Mouse (Mus musculus): ENCODE data around the gene Taok3. TPM values are rescaled to one million over a fixed set of nuclear protein-coding genes. Genes with fewer than 3 reads are reported as not detected.
A peak's percentile ranks its signal among the peaks of the same experiment; 100 is the strongest.

Gene Taok3
- total RNA-seq, 4 experiments from 2014 or later: 36.8 to 59.1 (median 47.9) TPM

DNA sequence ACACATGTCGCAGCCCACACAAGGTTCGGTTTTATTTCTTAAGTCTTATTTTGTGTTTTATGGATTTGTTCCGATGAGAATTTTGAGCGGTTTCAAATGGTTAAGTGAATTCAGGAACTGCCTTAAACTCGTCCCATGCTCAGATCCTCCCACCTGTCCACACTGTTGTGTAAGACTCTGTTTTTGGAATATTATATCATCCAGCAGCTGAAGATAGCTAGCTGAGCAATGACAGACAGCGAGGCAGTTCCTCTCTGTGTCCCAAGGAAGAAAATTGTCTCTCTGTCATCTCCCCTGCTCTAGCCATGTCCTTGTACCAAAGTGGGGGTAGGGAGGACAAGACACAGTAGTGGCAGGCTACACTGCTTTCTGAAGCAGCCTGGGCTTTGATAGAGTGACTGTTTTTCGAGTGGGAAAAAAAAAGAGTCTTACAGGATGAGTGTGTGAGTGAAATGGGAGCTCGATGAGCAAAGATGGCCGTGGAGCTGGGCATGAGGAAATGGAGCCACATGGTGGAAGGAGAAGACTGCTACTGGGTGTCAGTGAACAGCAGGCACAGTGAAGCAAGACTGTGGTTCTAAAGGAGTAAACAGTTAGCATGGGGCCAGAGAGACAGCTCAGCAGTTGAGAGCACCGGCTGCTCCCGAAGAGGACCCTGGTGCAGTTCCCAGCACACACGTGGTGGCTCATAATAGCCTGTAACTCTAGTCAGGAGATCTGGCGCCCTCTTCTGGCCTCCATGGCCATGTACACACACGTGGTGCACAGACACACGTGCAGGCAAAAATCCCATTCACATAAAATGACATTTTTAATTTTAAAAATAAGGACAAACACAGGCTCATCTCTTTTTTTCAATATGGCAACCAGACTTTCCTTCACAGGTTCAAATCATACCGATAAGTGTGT lies 27.5 kb downstream of the Taok3 start:
- no peak for DNase-seq

DNA sequence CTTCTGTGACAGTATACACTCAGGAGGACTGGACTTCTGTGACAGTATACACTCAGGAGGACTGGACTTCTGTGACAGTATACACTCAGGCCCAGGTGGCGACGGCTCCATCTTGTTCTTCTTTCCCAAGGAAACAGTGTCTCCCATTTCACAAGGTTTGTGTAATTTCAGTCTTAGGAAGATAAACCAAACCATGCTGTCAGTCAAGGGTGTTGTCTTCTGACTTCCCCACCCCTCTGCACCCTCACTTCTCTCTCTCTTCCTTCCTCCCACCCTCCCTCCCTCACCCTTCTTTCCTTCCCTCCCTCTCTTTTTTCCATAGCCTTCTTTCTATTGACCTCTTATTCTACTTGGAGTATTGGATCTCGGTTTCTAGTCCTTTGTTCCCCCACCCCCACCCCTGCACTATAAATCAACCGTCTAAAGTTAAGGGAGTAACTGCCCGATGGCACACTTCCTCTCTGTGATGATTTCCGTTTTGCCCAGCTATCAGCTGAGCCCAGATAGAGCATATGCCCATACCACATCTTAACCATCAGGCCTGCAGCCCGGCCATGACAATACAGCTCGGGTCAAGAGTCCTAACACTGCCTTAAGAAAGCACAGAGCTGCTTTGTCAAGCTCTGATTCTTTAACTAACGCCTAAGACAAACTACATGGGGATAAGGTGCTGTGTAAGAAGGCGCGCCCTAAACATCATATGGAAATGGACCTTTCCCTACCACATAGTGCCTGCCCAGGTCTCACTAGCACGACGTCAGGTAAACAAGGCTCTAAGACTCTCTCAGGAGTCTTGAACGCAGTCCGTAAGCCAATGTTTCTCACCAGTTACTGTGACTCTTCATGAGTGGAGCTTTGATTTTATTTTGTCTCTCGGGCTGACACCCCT lies 29.4 kb downstream of the Taok3 start:
- DNase-seq: no peak

DNA sequence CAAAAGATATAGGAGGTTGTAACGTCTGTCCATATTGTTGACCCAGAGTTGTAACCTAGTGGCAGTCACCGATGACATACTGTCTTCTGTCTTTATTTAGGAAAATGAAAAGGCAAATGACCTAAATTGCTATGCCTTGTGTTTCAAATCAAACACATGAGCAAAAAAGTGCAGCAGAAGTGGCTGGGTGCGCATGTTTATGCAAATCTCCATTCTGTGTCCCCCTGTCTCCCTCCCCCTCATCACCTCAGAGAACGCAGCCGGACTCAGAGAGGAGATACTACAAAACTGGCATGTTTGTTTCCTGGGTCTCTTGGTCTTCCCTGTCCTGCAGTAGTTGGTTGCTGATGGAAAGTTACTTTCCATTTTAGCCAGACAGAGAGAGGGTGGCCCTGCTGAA lies 30.1 kb downstream of the Taok3 start:
- DNase-seq: no peak

DNA sequence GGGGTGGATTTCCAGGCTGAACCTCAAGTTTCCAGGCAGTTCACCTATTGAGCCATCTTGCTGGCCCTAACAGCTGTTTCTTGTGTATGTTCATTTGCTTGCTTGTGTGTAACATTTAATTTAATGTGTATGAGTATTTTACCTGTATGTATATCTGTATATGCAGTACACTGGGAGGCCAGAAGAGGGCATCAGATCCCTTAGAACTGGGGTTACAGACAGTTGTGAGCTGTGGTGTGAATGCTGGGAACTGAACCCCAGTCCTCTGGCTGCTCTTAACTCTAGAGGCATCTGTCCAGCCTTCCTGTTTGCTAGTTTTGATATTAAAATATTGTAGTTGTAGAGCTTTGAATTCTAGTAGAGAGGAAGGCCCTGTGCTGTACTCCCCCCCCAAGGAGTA lies 33.0 kb downstream of the Taok3 start:
- DNase-seq: no peak

DNA sequence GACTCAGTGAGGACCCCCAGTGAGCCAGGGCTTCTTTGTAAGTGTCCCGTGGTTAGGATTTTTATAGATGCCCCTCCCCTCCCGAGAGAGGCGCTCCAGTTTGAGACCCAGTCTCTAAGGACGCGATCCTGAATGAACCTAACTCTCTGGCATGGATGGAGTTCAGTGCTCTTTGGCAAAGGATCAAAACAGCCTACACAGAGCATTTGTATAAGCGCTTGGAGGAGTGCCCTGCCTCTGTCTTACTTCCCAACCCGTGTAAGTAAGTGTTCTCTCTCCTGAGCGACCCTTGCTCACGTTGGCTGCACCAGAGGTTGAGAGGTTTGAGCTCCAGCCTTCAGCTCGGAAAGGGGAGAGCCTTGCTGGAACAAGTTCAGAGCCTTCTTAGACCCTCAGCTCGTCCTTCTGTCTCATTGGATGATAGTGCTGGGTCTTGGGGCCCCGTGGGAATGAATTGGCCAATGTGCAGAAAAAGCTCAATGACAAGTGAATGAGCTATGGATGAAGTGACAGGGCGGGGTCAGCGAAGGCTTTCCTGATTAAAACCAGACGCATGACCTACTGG lies 33.7 kb downstream of the Taok3 start:
- no peak for DNase-seq

DNA sequence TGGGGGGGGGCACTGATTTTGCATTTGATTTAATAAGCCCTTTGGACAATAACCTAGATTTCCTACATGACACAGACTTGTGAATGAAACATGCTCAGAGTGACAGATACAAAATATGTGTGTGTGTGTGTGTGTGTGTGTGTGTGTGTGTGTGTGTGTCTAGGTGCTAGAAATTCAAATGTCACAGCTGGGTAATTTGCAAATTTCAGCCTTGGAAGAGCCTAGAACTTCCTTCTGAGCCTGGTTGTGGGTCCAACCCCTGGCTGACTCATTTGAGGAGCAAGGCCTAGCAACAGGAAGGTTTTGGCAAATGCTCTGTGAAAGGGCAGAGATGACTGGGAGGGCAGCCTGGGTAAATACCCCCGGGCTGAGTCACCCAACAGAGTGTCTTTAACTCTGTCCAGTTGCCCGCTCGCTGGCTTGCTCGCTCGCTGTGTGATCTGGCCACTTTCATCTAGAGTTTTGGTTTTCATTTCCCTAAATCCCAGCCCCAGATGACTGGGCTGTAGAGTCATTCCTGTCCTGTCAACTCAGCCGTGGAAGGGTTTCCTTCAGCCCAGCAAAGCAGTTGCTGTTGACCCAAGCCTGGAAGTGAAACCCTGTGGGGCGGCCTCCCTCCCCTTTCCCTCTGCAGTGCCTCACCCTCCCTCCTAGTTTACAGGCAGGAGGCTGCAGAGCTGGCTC lies 38.5 kb downstream of the Taok3 start:
- peak; percentile 89 for DNase-seq

DNA sequence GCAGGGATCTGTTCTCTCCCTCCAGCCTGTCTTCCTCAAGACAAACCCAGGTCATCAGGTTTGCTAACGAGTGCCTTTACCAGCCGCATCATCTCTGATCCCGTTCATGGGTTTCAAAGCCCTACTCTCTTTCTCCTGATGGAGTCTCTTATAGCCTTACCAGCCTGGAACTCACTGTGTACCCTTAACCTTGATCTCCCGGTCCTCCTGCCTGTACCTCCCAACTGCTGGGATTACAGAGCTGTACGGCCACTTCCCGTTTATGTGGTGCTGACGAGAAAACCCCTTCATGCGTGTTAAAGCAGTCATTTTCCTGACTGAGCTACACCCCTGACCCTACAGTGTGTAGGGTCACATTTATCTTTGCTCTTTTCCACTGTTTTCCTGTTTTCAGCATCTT lies 39.4 kb downstream of the Taok3 start:
- no peak for DNase-seq

DNA sequence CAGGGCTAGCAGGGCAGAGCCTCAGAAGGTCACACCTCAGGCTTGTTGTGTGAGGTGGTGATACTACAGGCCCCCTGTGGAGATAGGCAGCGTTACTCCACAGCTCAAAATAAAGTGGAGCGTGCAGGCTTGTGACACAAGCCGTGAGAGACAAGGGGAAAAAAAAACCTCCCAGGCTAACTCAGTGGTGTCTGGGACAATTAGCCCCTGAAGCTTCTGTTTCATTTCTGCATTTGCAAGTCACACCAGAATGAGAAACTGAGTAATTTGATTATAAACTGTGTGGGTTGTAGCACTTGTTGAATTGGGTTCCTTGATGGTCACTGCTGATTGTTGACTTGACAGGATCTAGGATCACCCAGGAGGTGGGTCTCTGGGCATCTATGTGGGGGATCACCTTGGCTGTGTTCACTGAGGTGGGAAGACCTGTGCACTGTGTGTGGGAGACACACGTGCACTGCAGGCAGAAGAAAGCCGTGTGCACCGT lies 39.9 kb downstream of the Taok3 start:
- no peak for DNase-seq

DNA sequence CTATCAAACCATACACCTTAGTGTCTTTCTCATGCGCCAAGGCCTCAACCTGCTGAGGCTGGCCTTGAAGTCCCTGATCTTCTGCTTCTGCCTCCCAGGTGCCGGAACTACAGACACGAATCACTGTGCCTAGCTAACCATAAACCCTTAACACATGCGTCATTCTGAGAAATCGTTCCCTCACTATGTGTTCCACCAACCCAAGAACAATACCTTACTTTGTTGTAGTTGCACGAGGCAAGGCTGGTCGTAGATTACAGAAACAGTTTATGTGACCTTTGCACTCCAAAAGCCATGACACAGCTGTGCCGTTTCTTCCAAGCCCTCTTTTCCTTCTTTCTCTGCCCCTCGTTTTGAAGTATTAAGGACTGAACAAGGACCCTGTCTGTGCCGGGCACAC lies 40.6 kb downstream of the Taok3 start:
- DNase-seq: no peak

DNA sequence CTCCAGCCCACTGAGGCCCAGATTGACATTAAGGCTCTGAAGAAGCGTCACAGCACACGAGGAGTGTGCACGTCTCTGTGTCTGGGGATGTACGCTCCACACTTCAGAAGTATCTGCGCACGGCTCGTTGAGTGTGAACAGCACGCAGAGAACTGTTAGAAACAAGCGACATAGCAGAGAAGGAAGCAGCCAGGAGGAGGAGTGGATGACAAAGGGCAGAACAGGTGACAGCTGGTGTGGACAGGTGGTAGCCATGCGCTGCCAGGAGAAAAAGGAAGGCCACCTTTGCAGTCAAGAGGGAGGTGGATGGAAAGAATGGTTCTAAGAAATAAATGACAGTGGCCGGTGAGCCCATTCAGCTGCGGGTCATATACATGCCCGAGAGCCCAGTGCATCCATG lies 43.9 kb downstream of the Taok3 start:
- no peak for DNase-seq

DNA sequence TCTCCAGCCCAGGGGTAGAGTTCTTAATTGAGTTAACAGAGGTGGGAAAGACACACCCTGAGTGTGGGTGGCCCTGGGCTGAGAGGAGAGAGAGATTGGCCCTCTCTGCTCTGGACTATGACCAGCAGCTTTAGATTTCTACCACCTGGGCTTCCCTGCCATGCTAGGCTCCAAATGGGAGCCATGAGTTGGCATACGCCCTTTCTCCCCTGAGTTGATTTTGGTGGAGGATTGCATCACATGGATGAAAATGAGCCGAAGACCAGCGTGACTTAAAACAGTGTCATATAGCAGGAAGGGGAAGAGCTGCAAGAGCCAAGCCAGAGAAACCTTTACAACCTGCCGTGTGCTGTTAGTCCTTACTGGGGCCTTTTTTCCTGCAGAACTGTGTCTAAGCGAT lies 44.6 kb downstream of the Taok3 start:
- DNase-seq: no peak

DNA sequence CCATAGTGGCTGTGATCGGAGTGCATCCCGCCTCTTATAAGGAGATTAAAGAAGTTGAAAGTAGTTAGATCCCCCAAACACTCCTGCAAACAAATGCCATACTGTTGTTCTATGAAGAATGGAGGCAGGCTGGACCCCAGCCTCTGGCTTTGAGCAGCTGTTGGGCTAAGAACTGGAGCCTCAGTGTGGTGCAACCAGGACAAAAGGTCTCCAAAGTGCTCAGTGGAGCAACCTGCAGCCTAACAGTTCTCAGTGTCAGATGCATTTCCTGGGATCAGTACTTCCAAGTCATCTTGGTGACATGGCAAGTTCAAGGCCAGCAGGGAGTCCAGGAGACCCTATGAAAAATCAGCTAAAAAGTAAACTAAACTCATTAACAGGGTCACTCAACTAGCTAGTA lies 45.0 kb downstream of the Taok3 start:
- DNase-seq: no peak

DNA sequence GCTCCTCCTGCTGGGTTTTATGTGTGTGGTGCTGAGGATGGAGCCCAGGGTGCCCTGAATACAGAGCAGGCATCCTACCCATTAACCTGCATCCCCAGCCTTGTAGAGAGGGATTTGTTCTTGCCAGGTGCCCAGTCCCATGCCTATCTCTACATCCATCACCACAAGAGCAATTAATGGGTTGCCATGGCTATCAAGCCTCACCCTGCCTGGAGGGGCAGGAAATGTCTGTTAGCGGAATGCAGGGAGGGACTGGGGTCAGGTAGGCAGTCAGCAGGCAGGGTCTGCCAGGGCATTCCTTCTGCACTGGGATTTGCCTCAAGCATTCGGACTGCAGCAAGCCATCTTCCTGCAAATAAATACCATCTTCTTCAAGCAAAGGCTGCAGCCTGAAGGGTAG lies 46.0 kb downstream of the Taok3 start:
- DNase-seq: no peak

DNA sequence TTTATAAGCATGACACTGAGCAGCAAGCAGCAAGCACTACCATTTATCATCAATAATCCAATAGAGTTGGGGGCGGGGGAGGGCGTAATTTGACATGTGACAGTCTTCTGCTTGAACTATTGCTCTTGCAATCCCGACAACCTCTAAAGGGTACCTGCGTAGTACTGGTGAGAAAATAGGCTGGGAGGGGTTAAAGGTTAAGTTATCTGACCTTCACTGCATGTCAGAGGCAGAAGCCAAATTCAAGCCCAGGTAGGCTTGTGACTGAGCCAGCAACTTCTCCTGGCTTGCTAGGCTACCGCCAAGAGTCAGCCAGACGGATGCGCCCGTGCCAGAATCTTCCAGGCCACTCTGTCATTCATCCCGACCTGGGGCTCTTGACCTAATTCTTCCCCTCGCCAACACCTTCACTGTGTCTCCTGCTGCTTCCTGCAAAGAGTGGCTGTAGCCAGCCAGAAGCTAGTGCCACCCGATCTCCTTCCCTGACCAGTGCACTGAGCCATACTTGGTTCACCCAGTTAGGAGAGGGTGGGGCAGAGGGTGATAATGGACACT lies 47.0 kb downstream of the Taok3 start:
- no peak for DNase-seq

DNA sequence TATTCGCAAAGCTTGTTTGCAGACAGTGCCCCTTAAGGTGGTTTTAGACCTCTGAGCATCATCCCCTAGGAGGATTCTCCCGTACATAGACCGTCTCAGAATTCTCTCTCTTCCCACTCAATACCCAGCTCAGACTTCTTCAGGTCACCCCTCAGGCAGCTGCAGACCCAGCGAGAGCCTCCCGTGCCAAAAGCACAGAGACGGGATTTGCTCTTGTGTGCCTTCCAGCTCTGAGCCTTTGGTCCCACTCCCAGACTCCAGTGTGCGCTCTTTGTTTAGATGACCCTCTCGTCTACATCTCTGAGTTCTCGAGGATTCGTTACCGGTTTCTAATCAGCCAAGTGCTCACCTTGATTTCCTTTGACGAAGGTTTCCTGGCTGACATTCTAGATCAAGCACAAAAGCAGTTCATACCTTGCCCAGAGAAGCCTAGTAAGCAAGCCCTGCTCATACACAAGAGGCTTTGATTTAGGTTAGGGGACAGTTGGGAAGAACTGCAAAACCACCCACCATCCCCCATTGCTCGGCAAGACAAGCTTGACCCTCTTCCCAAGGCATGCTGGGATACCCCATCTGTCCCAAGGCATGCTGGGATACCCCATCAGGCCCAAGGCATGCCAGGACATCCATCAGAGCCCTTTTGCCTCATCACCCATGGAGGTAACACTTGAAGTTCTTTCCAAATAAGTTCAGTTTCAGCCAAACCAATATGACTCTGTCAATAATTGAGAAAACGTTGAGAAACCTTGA lies 48.6 kb downstream of the Taok3 start:
- DNase-seq: no peak

DNA sequence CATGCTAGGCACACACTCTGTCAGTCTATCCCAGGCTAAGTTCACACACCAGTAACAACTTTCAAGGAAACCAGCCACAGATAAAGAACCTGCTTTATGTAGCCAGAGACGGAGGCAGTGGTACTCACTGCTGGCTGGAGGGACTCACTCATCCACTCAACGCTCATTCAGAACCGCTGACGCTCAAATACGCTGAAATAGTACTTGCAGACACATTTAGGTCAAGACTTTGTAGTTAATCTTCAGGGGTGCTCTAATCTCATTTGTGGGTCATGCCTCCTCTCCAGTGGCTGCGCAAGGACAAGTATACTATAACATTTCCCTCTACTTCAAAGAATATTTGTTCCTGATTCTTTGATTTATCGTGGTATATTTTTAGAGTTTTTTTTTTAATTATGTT lies 54.1 kb downstream of the Taok3 start:
- DNase-seq: no peak

DNA sequence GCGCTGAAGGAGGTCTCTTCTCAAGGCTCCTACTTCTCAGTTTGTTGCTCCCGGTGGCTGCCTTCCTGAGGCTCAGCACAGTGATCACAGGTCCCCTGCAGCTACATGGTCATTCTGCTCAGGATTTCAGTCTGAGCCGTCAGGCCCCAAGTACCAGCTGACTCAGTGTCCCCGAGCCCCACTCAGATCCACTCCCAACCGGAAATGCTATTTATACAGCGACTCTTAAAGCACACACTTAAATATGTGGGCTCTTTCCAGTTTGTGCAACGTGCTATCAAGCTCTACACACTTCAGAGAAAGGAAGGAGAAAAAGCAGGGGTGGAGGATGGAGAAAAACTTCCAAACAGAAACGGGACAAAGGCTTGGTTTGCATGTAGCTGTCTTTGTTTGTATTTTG lies 56.0 kb downstream of the Taok3 start:
- DNase-seq: no peak

DNA sequence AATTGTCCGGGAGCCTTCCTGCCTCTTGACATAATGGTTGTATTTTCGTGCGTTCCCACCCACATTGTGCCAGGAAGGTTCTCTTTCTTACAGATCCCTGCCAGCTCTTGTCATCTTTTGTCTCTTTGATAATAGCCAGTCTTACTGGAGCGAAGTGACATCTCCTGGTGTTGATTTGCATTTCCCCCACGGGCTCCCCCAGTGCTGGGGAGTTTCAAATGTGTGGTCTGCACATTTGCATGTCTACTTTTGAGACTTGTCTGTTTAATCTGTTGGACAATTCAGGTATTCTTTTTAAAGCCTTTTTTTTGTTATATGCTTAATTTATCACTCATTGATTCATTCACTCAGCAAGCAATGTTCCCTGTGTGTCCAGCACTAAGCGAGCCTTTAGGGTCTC lies 58.1 kb downstream of the Taok3 start:
- DNase-seq: no peak

DNA sequence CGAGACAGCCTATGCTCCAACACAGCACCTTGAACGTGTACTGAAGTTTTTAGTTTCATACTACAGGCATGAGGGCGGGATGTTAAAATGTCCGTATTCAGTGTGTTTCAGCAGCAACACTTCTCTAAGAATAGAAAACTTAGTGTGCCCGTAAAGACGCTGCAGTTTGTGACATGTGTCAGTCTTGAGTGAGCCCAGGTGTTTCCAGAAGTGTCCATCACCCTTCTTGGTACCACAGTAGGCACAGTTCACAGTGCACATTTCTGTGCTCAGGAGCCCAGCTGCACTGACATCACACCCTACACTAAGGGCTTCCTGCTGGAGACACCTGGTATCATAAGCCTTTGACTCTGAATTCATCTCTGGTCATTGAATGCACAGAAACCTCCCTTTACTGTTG lies 58.6 kb downstream of the Taok3 start:
- DNase-seq: no peak

DNA sequence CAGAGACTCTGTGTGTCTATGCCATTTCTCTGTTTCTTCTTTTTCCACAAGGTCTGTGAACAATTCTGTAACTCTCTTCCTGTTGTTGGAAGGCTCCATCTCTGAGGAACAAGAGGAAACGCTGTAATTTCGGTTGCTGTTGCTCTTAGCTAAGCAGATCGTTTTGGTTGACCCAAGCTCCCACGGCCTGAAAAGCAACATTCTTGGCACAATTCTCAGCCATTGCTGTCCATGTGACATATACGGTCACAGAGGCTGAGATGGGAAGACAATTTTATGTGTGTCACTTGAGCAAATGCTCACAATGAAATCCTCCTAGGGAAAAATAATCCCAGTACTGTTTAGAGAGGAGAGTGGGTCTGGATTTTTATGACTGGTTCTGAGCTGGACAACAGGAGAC lies 62.0 kb downstream of the Taok3 start:
- no peak for DNase-seq

DNA sequence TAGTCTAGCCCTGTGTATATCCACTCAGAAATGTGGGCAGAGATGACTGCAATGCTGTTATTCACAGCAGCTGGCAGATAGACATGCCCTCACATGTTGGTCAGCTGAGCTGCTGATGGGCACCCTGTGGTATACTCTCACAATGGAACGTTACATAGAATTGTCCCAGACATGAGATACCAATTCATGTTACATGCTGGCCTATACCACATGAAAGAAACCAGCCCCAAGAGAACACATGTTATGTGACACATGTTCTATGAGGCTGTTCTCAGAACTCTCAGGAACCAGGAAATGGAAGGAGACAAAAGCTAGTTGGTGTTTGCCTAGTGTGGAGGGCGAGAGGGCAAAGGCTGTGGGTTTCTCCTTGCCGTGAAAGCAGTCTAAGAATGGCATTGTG lies 62.5 kb downstream of the Taok3 start:
- DNase-seq: no peak

DNA sequence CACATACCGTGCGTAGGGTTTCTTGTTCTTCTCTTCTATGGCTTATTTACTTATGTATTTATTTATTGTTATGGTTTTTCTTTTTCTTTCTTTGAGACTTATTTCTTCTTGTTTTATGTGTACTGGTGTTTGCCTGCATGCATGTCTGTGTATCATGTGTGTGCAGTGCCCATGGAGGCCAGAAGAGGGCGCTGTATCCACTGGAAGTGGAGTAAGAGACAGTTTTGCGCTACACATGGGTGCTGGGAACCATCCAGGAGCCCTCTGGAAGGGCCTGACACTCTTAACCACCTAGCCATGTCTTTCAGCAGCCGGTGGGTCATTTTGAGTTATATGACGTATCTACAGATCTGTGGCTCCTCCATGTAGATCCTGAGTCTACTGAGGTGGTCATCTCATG lies 64.9 kb downstream of the Taok3 start:
- DNase-seq: no peak
